In genomic region chr11:96515164-96515563, GRCm38 (mm10) we compare ENCODE assay signal across 19 mouse cellular contexts.
"Had no signal": no experiment of that assay in that cellular context is flagged by ENCODE, and none has a peak within 500 bp of the region (broad histone marks: within the 10 kb centered on the region; RNA-seq: fewer than 3 reads in every experiment).

No protein-coding gene starts in this region.

- H3K27ac ChIP-seq: liver, embryonic 15.5 days; lung, embryonic 15.5 days; midbrain, embryonic 10.5 days; midbrain, embryonic 13.5 days; neural tube, embryonic 13.5 days; neural tube, embryonic 15.5 days had no signal

- H3K4me2 ChIP-seq: liver, embryonic 15.5 days; lung, embryonic 15.5 days; midbrain, embryonic 13.5 days; neural tube, embryonic 13.5 days; neural tube, embryonic 15.5 days had no signal

- H3K4me1 ChIP-seq: liver, embryonic 15.5 days; midbrain, embryonic 10.5 days; midbrain, embryonic 13.5 days; neural tube, embryonic 13.5 days; neural tube, embryonic 15.5 days had no signal

- H3K4me3 ChIP-seq: liver, embryonic 15.5 days; lung, embryonic 15.5 days; midbrain, embryonic 10.5 days; midbrain, embryonic 13.5 days; myocyte; neural tube, embryonic 13.5 days; neural tube, embryonic 15.5 days had no signal

- DNase-seq: lung, adult 18-20 months; lung, postnatal 10 days; lung, postnatal 4 days; retina, postnatal 1 day; right cerebral cortex, adult 18-20 months; right cerebral cortex, postnatal 25 days; right cerebral cortex, postnatal 4 days; spleen, adult 18-20 months; thymus, adult 2 months; thymus, postnatal 25 days; thymus, postnatal 4 days had no signal

- H3K9me3 ChIP-seq: liver, embryonic 15.5 days; lung, embryonic 15.5 days; midbrain, embryonic 10.5 days; midbrain, embryonic 13.5 days; neural tube, embryonic 13.5 days; neural tube, embryonic 15.5 days had no signal

- H3K36me3 ChIP-seq: liver, embryonic 15.5 days; lung, embryonic 15.5 days; midbrain, embryonic 10.5 days; midbrain, embryonic 13.5 days; neural tube, embryonic 13.5 days; neural tube, embryonic 15.5 days had no signal

- H3K27me3 ChIP-seq: lung, embryonic 15.5 days; midbrain, embryonic 13.5 days; neural tube, embryonic 13.5 days; neural tube, embryonic 15.5 days had no signal

- H3K9ac ChIP-seq: liver, embryonic 15.5 days; lung, embryonic 15.5 days; midbrain, embryonic 13.5 days; neural tube, embryonic 13.5 days; neural tube, embryonic 15.5 days had no signal

- ATAC-seq: midbrain, embryonic 13.5 days; midbrain, embryonic 16.5 days had no signal
